Mouse (Mus musculus): ENCODE measurements around the gene Vsx1. TPM values are rescaled to one million over a fixed set of nuclear protein-coding genes. Genes with fewer than 3 reads are reported as not detected.

Vsx1 gene
- polyA plus RNA-seq (2017; shearing (Covaris generic)) = not detected

GRCm38 (mm10) chr2:150689223-150689800 lies at the start of gene Vsx1:
TSS of gene Vsx1 (minus strand) at chr2:150689360.
- ATAC-seq = no peak

GRCm38 (mm10) chr2:150737881-150738280 lies 48.7 kb upstream of the Vsx1 start:
- ATAC-seq = no peak

GRCm38 (mm10) chr2:150735756-150736576 lies 46.8 kb upstream of the Vsx1 start:
- no peak for ATAC-seq

- no peak for ATAC-seq
These were observed 23.1 kb upstream of the Vsx1 start for GRCm38 (mm10) chr2:150712167-150712674.

GRCm38 (mm10) chr2:150691481-150692170 lies 2.5 kb upstream of the Vsx1 start:
- ATAC-seq = no peak

- ATAC-seq = no peak
These were observed 1.1 kb upstream of the Vsx1 start for GRCm38 (mm10) chr2:150690216-150690615.

GRCm38 (mm10) chr2:150688541-150689186 lies 496 bp downstream of the Vsx1 start:
- no peak for ATAC-seq

GRCm38 (mm10) chr2:150687871-150688540 lies 1.2 kb downstream of the Vsx1 start:
- ATAC-seq = no peak

GRCm38 (mm10) chr2:150685389-150685788 lies 3.8 kb downstream of the Vsx1 start:
- no peak for ATAC-seq

- no peak for ATAC-seq
These were observed 4.7 kb downstream of the Vsx1 start for GRCm38 (mm10) chr2:150684451-150684850.

- no peak for ATAC-seq
These were observed 7.6 kb downstream of the Vsx1 start for GRCm38 (mm10) chr2:150681581-150681980.

- ATAC-seq = peak; percentile 47
These were observed 10.8 kb downstream of the Vsx1 start for GRCm38 (mm10) chr2:150678392-150678791.

GRCm38 (mm10) chr2:150675525-150675924 lies 13.6 kb downstream of the Vsx1 start:
- ATAC-seq = peak; percentile 44

- peak; percentile 84 for ATAC-seq
These were observed 14.3 kb downstream of the Vsx1 start for GRCm38 (mm10) chr2:150674900-150675299.

- no peak for ATAC-seq
These were observed 15.2 kb downstream of the Vsx1 start for GRCm38 (mm10) chr2:150673929-150674328.

- no peak for ATAC-seq
These were observed 17.4 kb downstream of the Vsx1 start for GRCm38 (mm10) chr2:150671609-150672290.

- ATAC-seq = no peak
These were observed 18.2 kb downstream of the Vsx1 start for GRCm38 (mm10) chr2:150670926-150671325.

GRCm38 (mm10) chr2:150669454-150670045 lies 19.6 kb downstream of the Vsx1 start:
- no peak for ATAC-seq

GRCm38 (mm10) chr2:150668956-150669355 lies 20.2 kb downstream of the Vsx1 start:
- ATAC-seq = no peak

- peak; percentile 17 for ATAC-seq
These were observed 21.1 kb downstream of the Vsx1 start, which contains the start of gene Acss1 for GRCm38 (mm10) chr2:150667820-150668766. TSS of gene Acss1 (minus strand) at chr2:150668500.
